Mouse (Mus musculus): ENCODE data around the gene Prss44. TPM values are rescaled to one million over a fixed set of nuclear protein-coding genes. Genes with fewer than 3 reads are reported as not detected.

The Prss44 gene
- total RNA-seq, 2 experiments from 2014 or later, result not detected

- no peak for DNase-seq (ENCODE audit: low spot score in 2 of 2)
These were observed 12.6 kb downstream of the Prss44 start, which contains the start of gene Prss43 for GRCm38 (mm10) chr9:110826390-110826789. TSS of gene Prss43 (plus strand) at chr9:110826690.

- no peak for DNase-seq (ENCODE audit: low spot score in 2 of 2)
These were observed 19.2 kb downstream of the Prss44 start for GRCm38 (mm10) chr9:110833021-110833420.

GRCm38 (mm10) chr9:110834411-110834810 is 20.6 kb downstream of the Prss44 start, which contains the start of gene Prss45:
TSS of gene Prss45 (plus strand) at chr9:110834588.
- DNase-seq (ENCODE audit: low spot score in 2 of 2), result no peak

GRCm38 (mm10) chr9:110834961-110835360 is 21.2 kb downstream of the Prss44 start:
- no peak for DNase-seq (ENCODE audit: low spot score in 2 of 2)

GRCm38 (mm10) chr9:110836112-110836511 is 22.3 kb downstream of the Prss44 start:
- no peak for DNase-seq (ENCODE audit: low spot score in 2 of 2)

- no peak for DNase-seq (ENCODE audit: low spot score in 2 of 2)
These were observed 27.1 kb downstream of the Prss44 start for GRCm38 (mm10) chr9:110840905-110841304.

GRCm38 (mm10) chr9:110841438-110841837 is 27.6 kb downstream of the Prss44 start:
- DNase-seq (ENCODE audit: low spot score in 2 of 2), result no peak

GRCm38 (mm10) chr9:110844206-110844605 is 30.4 kb downstream of the Prss44 start, which contains the start of gene Prss46:
TSS of gene Prss46 (plus strand) at chr9:110844506.
- no peak for DNase-seq (ENCODE audit: low spot score in 2 of 2)

GRCm38 (mm10) chr9:110849162-110849561 is 35.4 kb downstream of the Prss44 start:
- no peak for DNase-seq (ENCODE audit: low spot score in 2 of 2)

GRCm38 (mm10) chr9:110855903-110856302 is 42.1 kb downstream of the Prss44 start:
- no peak for DNase-seq (ENCODE audit: low spot score in 2 of 2)

GRCm38 (mm10) chr9:110856920-110857319 is 43.1 kb downstream of the Prss44 start:
- no peak for DNase-seq (ENCODE audit: low spot score in 2 of 2)

GRCm38 (mm10) chr9:110857781-110858472 is 44.1 kb downstream of the Prss44 start, which contains the start of gene Prss50:
TSS of gene Prss50 (plus strand) at chr9:110857967.
- no peak for DNase-seq (ENCODE audit: low spot score in 2 of 2)

GRCm38 (mm10) chr9:110858523-110858922 is 44.7 kb downstream of the Prss44 start:
- DNase-seq (ENCODE audit: low spot score in 2 of 2), result no peak

GRCm38 (mm10) chr9:110858967-110859596 is 45.3 kb downstream of the Prss44 start:
- no peak for DNase-seq (ENCODE audit: low spot score in 2 of 2)

- peak; percentile 55 to 59 for DNase-seq (ENCODE audit: low spot score in 2 of 2)
These were observed 57.2 kb downstream of the Prss44 start for GRCm38 (mm10) chr9:110871030-110871429.

Other genes starting within 250 kb of the Prss44 start
- gene Nradd, start 189.5 kb upstream of the Prss44 start, total RNA-seq (2021), result 10 to 100 TPM; 11.0 to 14.0 TPM
- 1 to 10 TPM; 8.5 to 9.8 TPM for gene Nbeal2, start 159.8 kb upstream of the Prss44 start, total RNA-seq (2021)
- 10 to 100 TPM; 49.6 to 52.2 TPM for gene Ccdc12, start 157.5 kb upstream of the Prss44 start, total RNA-seq (2021)
- 1 to 10 TPM in 1 of 2 experiments, under 1 TPM in 1; 0.93 to 4.1 TPM for gene Myl3, start 72.1 kb upstream of the Prss44 start, total RNA-seq (2021)
- gene Pth1r, start 66.8 kb upstream of the Prss44 start, total RNA-seq (2021), result 10 to 100 TPM; 11.3 to 34.2 TPM
- gene Prss42, start 15.8 kb upstream of the Prss44 start, total RNA-seq (2021), result not detected
- not detected for gene Prss43, start 12.7 kb downstream of the Prss44 start, total RNA-seq (2021)
- not detected for gene Prss45, start 20.6 kb downstream of the Prss44 start, total RNA-seq (2021)
- not detected for gene Prss46, start 30.5 kb downstream of the Prss44 start, total RNA-seq (2021)
- gene Prss50, start 44.0 kb downstream of the Prss44 start, total RNA-seq (2021), result not detected
- 10 to 100 TPM; 16.5 to 32.6 TPM for gene Als2cl, start 65.9 kb downstream of the Prss44 start, total RNA-seq (2021)
- 1 to 10 TPM; 2.1 to 4.7 TPM for gene Tmie, start 66.1 kb downstream of the Prss44 start, total RNA-seq (2021)
- gene Fam240a, start 102.9 kb downstream of the Prss44 start, total RNA-seq (2021), result not detected
- gene Tdgf1, start 132.2 kb downstream of the Prss44 start, total RNA-seq (2021), result not detected
- 10 to 100 TPM in 1 of 2 experiments, 1 to 10 TPM in 1; 4.0 to 10.4 TPM for gene Lrrc2, start 137.6 kb downstream of the Prss44 start, total RNA-seq (2021)
- gene Rtp3, start 176.6 kb downstream of the Prss44 start, total RNA-seq (2021), result 1 to 10 TPM; 3.8 to 5.4 TPM
- gene Ltf, start 205.3 kb downstream of the Prss44 start, total RNA-seq (2021), result 1 to 10 TPM; 1.2 to 1.7 TPM
- gene Ccrl2, start 243.5 kb downstream of the Prss44 start, total RNA-seq (2021), result 10 to 100 TPM in 1 of 2 experiments, 1 to 10 TPM in 1; 9.3 to 10.2 TPM